Mouse (Mus musculus): ENCODE data around the gene 2010300C02Rik.

Gene 2010300C02Rik

GRCm38 (mm10) chr1:37665539-37666323, 54.2 kb downstream of the 2010300C02Rik start:
- no peak for DNase-seq

GRCm38 (mm10) chr1:37664496-37664895, 55.4 kb downstream of the 2010300C02Rik start:
- no peak for DNase-seq

GRCm38 (mm10) chr1:37663606-37664005, 56.3 kb downstream of the 2010300C02Rik start:
- DNase-seq, result no peak

DNA sequence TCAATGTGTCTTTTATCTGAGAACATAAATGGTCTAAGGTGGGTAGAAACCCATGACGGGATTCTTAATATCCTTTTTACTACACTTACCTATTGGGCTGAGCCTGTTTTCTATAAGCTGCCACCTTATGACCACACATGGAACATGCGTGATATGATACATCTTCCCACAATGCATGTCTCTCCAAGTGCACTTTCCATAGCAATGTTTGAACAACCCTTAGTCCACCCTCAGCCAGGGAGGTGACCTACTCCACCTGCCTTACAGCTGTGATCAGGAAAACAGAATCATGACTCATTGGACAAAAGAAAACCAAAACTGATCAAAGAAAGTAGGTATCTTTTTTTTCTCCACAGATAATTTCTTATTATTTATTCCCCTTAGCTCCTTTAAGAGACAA, 63.9 kb downstream of the 2010300C02Rik start:
- DNase-seq, result no peak

DNA sequence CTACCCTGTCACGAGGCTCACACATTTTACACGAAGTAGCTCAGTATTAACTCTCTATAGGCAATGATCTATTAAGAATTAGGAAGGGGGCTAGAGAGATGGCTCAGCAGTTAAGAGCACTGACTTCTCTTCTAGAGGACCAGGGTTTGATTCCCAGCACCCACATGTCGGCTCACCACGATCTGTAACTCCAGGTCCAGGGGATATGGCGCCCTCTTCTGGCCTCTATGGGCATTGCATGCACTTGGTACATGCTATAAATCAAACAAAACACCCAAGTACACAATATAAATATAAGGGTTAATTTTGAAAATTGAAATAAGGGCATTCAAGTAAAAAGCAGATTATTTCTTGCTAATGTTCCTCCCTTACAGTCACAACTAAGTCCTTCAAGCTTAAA, 65.9 kb downstream of the 2010300C02Rik start:
- no peak for DNase-seq

GRCm38 (mm10) chr1:37647066-37647465, 72.8 kb downstream of the 2010300C02Rik start:
- no peak for DNase-seq

DNA sequence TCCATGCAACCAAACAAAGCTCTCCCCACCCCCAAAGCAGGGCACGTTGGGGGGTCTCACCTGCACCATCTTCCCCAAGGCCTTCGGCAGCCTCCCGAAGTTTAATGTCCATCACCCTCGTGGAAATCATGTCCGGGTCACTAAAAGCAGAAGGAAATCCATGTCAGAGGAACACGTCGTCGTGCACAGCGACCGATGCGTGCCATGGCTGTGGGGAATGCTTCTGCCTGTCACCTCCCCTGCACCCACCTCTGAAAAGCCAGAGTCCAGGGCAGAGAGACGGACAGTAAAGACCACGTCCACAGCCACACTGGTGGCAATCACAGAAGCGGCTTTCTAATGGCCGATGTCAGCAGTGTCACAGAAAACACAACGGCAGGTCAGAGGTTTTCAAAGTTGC, 75.4 kb downstream of the 2010300C02Rik start:
- no peak for DNase-seq

GRCm38 (mm10) chr1:37643794-37644365, 76.0 kb downstream of the 2010300C02Rik start:
- DNase-seq, result no peak

GRCm38 (mm10) chr1:37641361-37641760, 78.5 kb downstream of the 2010300C02Rik start:
- DNase-seq, result no peak

DNA sequence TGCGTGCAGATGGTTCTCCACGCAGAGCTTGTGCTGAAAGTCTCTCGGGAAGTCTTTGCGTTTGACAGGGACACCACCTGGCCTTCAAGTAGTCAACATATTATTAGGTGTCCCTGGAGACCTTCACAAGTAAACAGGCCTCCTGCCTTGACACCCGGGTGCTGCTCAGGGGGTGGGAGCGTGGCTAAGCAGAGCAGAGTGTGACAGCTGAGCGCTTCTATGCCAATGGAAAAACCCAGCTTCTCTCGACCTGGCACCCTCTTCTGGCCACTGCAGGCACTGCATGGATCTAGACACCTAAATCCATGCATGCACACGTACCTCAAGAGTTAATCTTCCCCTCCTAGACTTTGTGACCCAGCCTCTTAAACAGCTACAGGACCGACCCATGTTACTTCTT, 80.8 kb downstream of the 2010300C02Rik start:
- peak; percentile 76 for DNase-seq

DNA sequence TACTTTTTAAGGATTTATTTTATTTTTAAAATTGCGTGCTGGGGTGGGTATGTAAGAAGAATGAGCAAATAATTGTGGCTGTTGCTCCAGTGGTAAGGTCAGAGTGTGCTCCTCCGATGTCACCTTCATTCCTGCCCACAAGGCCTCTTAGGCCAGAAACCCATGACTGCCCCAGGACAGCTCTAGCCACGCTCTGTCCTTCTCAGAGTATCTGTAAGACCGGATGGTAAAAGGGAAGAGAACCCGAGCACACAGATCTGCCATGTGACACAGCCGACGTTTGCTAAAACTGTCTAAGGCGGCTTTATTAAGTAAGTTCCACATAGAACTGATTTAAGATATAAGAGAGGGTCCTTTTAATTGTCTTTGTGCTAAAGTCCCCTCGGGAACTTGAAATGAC, 81.3 kb downstream of the 2010300C02Rik start:
- DNase-seq, result no peak

DNA sequence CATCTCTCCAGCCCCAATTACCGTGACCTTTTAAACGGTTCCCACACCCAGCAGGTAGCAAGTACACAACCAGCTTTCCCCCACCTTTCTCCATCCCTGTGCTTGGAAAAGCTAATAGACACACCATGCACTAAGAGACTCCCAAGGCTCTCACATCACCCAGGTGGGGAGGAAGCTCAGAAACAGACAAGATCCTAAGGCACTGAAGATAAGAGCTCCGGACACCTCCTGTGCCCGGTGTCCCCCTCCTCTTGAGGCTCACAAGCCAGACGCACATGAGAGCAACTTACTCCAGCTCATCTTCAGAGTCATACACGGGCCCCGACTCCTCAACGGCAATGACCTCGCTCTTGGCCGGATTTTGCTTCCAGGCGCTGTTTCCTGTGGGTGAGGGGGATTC, 82.3 kb downstream of the 2010300C02Rik start:
- no peak for DNase-seq

DNA sequence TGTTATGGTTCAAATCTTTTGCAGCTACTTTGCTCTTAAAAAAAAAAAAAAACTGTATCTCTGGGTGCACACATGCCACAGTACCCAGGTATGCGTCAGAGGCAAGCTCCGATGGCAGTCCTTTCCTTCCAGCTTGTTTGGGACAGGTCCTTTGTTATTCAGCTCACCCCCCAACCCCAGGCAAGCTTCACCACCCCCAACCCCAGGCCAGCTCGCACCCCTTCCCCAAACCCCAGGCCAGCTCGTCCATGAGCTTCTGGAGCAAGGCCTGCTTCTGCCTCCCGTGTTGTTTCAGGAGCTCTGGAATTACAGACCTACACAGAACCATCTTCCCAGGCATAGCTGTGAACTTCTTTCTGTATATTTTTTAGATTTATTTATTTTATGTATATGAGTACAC, 83.1 kb downstream of the 2010300C02Rik start:
- DNase-seq, result no peak

DNA sequence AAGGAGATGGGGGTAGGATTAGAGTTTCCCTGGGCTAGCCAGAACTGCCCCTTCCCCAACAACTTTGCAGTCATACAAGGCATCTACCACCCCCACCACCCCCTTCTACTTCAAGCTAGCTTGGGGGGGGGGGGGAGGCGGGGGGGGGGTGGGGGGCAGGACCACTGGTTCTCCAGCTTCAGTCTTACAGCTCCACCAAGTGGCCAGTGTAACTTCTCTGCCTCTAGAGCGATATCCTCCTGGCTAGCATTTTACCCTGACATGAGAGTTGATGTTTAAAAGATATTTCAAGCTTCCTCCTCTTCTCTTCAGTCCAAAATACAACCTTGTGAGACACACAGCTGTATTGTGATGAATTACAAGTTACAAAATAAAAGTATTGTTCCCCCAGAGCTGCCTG, 83.7 kb downstream of the 2010300C02Rik start:
- DNase-seq, result no peak

GRCm38 (mm10) chr1:37635716-37636115, 84.2 kb downstream of the 2010300C02Rik start:
- no peak for DNase-seq

- DNase-seq, result no peak
Observed at GRCm38 (mm10) chr1:37634658-37635057, 85.2 kb downstream of the 2010300C02Rik start.

DNA sequence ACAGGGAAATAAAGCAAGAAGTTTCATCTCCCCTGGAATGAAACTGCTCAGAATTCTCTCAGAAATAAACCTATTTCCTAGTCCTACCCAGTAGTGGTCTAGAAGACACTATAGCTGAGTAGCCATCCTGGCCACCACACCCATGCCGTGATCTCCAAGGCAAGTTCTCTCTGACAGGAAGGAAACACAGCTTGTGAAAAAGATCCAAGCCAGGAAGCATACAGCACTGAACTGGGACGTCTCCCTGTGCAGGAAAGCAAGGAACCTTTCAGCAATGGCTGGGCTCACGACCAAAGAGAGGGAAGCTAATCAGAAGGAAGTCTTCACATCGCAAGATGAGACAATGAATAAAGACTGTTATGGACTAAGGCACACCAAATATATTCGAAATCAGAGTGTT, 86.4 kb downstream of the 2010300C02Rik start:
- no peak for DNase-seq

DNA sequence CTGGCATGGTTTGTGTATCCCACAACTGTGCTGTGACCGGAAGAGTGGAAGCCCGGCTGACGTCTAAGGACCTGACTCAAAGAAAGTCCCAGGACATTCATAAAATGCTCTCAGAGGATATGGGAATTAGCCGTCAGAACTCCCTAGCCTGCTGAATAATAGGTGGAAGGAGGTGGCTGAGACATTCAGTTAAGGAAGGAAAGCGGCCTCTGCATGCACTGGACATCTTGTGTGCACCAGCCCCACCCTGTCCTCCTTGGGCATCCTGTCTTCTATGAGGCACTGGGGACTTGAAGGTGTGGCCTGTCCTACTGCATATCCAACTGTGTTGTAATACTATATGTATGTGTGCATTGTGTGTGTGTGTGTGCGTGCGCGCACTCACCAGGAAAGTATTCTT, 87.5 kb downstream of the 2010300C02Rik start:
- no peak for DNase-seq

GRCm38 (mm10) chr1:37631456-37631855, 88.4 kb downstream of the 2010300C02Rik start:
- no peak for DNase-seq

DNA sequence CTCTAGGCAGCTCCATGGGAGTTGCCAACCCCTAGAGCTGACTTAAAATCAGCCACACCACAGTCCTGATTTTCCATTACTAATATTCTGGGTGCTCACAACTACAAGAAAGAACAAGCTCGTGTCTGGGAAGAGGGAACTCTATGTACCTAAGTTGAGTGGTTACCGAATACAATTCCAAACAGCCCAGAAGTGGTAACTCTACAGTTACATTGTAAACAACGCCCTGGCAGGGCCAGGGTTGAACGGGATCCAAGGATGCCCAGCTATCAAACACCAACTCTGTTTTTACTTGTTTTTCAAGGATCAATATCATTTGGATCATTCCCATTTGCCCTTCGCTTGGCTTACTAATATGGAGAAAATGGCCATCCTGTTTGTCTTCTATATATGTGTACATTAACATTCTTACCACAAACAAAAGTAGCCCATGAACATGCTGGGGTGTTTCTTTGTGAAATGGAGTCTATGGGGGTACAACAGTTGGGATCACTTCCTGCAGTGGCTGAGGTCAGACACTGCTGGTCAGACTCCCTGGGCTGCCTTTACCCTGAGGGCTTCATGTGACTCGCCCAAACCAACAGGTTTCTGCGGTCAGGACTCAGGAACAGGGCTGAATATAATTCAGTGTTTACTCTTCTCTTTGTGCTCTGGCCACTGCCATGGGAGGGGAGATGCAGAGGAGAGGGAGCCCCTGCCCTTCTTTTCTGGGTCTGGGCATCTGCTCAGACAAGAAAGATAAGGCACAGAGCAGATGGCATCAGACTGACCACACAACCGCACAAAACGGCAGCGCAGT, 89.3 kb downstream of the 2010300C02Rik start:
- DNase-seq, result no peak

DNA sequence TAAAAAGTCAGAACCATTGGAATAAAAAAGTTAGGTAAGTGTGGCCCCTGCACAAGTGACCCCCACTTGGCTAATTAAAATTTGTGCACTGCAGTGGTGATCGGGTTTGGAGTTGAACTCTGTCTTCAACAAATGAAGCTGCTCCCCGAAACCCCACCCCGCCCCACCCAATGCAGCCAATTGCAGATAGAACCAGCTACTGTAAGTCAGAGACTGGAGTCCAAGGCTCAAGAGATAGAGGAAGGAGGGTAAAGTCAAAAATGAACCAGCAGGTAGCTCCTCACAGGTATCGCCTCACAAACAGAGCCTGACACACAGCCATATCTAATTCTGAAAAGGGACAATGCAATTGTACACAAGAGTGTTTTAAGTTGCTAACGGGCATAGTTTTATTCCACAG, 90.0 kb downstream of the 2010300C02Rik start:
- no peak for DNase-seq

DNA sequence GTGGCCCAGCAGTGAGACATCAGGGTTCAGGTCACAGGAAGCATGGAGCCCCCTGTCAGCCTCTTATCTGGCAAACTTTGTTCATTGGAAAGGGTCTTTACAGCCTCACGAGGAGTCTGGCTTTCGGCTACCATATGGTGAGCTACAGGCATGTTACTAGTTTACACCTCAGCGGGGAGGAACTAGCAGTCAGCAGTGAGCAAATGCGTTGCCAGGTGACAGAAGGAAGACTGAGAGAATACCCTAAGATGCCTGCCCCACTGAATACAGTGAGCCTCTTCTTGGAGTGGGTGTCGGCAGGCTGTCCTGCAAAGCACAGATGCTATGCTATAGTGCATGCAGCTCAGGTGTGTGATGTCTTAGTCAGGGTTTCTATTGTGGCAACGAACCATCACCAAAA, 91.1 kb downstream of the 2010300C02Rik start:
- no peak for DNase-seq

GRCm38 (mm10) chr1:37624185-37624584, 95.7 kb downstream of the 2010300C02Rik start:
- DNase-seq, result no peak

GRCm38 (mm10) chr1:37622049-37622448, 97.8 kb downstream of the 2010300C02Rik start:
- DNase-seq, result no peak
